Mouse (Mus musculus) megakaryocyte, embryonic 14.5 days (primary cell): ENCODE measurements around the gene Hspg2.

Experiments used
- FLI1 ChIP-seq: IDR thresholded peaks from 2 replicates; pipeline ENCODE4 v1.6.1; 2012; ENCODE audit warnings: low read length, inconsistent platforms, mixed read lengths
- GATA1 ChIP-seq: IDR thresholded peaks from 3 replicates; pipeline ENCODE4 v1.6.1; 2012; ENCODE audit warnings: mixed read lengths, low read length, inconsistent platforms, borderline replicate concordance

DNA sequence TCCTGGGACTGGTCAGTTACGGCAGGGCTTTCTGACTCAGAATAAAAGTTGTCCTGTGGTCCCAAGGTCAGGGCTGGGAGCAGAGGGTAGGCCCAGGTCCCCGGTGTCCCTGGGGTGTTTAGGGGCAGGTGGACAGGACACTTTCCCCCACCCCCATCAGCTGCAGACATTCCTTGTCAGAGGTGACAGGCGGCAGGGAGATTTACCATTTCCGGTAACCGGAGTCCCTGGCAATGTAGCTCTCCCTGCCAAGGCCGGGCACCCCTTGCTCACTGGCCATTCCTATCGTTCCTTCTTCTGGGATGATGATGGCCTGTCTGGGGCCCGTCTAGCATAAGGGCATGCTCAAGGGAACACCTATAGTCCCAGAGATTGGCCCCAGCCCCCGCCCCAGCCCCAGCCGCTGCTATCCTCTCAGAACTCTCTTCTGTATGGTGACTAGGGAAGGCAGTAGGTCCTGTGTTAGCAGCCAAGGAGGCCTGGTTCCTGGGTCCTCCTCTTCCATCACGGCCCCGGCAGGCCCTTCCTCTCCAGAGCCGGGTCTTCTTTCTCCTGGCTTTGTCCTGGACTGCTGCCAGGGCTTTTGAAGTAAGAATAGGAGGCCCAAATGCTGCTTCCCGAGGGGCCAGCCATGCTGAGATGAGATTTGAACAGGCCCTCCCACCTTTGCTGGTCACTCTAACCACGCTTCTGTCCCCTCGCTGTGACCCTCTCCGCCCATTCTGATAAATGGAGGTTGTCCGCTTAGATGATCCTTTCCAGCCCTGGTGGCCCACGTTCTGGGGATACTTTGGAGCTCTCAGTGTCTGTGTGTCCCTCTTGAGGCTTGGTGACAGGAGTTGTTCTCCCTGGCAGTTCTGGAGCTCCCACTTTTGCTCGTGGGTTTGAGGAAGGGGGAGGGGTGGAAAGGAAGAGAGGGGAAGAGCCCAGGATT, 17.8 kb downstream of the Hspg2 start:
- TF ChIP-seq GATA1 (no peak), FLI1 (no peak)
